15 mouse cellular contexts compared by ENCODE assay signal in the genomic region with DNA sequence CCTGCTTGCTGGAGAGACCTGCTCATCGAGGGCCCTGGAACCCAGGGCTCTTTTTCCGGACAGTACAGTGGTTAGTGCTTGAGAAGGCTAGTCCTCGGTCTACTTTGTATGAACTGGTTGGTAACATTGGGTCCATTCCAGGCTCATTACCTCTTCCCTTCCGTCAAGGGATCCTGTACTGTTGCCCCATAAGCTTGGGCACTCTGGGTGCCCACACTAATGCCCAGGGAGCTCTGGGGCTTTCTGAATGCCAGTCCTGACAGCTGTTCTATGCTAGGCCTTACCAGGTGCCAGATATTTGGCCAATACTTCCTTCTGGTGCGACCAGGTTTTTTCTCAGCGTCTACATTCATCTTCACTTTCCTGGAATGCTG.
"Had no signal": no experiment of that assay in that cellular context is flagged by ENCODE, and none has a peak within 500 bp of the region (broad histone marks: within the 10 kb centered on the region; RNA-seq: fewer than 3 reads in every experiment).

No protein-coding gene starts in this region.

- DNase-seq: kidney, postnatal 14 days; liver; liver, embryonic 13.5 days; liver, postnatal 0 days; lung, postnatal 14 days; right cerebral cortex, postnatal 4 days; spleen, adult 18-20 months; thymus, adult 18-20 months; thymus, postnatal 25 days had no signal

- H3K27ac ChIP-seq: liver, embryonic 13.5 days; lung, embryonic 15.5 days; macrophage; midbrain, embryonic 15.5 days; neural tube, embryonic 12.5 days had no signal

- H3K9me3 ChIP-seq: liver, embryonic 13.5 days; lung, embryonic 15.5 days; midbrain, embryonic 15.5 days; neural tube, embryonic 12.5 days had no signal

- H3K4me2 ChIP-seq: liver, embryonic 13.5 days; midbrain, embryonic 11.5 days; midbrain, embryonic 15.5 days had no signal

- H3K27me3 ChIP-seq: lung, embryonic 15.5 days; midbrain, embryonic 15.5 days; neural tube, embryonic 12.5 days had no signal

- ATAC-seq: liver, postnatal 0 days; midbrain, embryonic 15.5 days had no signal

- H3K36me3 ChIP-seq: lung, embryonic 15.5 days; midbrain, embryonic 15.5 days; neural tube, embryonic 12.5 days had no signal

- H3K4me3 ChIP-seq: liver, embryonic 13.5 days; lung, embryonic 15.5 days; megakaryocyte, embryonic 14.5 days; midbrain, embryonic 15.5 days; neural tube, embryonic 12.5 days had no signal

- H3K9ac ChIP-seq: liver, embryonic 13.5 days; liver, postnatal 0 days; lung, embryonic 15.5 days; midbrain, embryonic 15.5 days; neural tube, embryonic 12.5 days had no signal
